Mouse (Mus musculus) mouse trophoblast stem cell (cell line): ENCODE results near the gene Zfyve26.
"Not testable (repeated sequence)": the region's sequence is repeated elsewhere in the genome, so short reads cannot be mapped to it uniquely, and the experiment has no call there.

ENCODE experiments used
- in situ Hi-C, 2 experiments: fragments of 300-500 bp; cut with MseI, MboI; formaldehyde crosslinking; loops; 2 replicates in 1 of 2; 3 replicates in 1 of 2; pipeline ENCODE4 v1.15.1; 2025

The Zfyve26 gene

DNA sequence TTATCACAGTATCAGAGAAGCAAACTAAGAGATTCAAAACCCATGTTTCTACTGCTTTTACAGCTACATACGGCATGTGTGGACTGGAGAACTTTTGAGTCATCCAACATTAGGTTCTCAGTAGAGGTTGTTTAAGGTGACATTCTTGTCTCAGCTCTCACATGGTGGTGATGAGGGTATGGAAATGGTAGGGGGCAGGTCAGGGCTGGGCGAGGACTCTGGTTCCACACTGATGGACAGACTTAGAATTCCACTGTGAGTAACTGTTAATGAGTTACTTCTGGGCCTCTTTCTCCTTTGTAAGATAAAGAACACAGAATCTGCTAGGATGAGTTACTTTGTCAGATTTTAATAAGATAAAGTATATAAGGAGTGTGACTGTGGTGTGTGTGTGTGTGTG is 36.0 kb downstream of the Zfyve26 start:
- in situ Hi-C loops: no loop called here

DNA sequence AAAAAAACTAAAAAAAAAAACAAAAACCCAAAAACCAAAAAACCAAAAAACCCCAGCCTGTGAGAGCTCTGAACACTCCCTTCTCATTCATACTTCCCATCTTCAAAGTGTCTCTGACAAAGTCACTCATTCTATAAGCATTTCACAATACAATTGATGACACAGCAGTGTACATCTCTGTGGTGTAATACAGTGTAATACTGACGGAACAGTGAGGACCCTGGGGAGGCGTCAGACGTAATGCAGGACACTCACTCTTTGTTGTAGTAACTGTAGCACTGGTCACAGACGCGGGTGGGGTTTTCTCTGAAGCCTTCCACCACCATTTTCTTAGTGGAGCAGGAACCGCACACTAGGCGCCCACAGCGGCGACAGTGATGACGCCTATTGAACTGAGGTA is 41.1 kb downstream of the Zfyve26 start:
- in situ Hi-C loops: no loop called here

DNA sequence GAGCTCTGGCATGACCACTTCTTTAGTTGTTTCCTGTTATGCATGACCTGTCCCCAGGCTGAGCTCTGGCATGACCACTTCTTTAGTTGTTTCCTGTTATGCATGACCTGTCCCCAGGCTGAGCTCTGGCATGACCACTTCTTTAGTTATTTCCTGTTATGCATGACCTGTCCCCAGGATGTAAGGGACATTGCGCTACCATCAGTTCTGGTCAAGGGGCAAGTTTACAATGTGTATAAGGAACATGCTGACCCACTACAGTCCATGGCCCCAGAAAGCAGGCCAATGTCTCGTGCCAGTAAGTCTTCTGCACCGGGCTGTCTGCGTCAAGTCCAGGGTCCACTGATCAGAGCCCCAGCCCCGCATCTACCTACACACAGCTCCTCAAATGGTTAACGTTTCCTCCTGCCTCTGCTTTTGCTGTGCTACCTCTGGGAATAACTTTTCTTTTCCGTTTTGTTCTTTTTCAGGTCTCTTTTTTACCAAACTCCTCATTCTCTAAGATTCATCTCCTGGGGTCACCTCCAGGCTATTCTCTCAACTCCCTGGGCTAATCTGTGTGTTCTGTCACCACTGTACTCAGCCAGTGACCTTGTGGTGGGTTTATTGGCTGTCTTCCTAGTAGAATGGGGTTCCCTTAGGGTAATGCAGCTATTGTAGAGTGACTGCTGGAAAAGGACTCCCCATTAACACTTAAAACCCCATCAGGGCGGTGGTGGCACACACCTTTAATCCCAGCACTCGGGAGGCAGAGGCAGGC is 42.6 kb downstream of the Zfyve26 start:
- in situ Hi-C loops: no loop called here

DNA sequence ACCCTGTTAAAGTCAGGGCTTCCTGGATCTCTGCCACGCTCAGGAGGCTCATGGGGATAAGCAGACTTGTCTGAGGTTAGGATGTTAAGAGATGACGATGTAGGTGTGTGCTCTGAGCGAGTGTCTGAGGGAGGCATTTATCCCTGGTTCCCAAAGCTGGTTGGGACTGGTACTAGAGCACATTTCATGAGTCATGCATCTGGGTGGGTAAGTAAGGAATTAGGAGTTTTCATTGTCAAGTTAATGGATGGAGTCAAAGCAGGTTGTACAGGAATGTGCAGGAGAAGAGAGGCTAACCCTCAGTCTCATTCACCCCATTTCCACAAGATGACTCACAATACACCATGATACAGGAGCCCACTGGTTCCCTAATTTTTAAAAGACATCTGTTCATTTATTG is 48.0 kb downstream of the Zfyve26 start:
- in situ Hi-C loops: no loop called here

DNA sequence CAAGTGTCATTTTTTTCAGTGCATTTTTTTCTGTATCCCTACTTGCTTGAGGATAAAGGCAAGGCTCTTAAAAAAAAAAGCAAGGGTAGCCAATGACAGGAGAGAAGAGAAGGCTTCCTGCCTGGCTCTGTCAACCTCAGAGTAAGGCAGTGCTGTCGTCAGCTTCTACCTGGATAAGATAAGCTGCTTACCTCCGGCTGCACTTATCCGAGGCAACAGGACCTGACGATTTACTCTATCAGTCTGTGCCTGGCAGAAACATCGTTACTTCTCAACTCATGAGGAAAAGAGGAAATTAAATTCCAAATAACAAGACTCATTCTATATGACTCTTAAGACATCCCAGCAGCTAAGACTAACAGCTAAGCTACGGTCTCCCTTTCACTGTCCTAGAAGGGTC is 53.2 kb downstream of the Zfyve26 start:
- in situ Hi-C loops: no loop called here

DNA sequence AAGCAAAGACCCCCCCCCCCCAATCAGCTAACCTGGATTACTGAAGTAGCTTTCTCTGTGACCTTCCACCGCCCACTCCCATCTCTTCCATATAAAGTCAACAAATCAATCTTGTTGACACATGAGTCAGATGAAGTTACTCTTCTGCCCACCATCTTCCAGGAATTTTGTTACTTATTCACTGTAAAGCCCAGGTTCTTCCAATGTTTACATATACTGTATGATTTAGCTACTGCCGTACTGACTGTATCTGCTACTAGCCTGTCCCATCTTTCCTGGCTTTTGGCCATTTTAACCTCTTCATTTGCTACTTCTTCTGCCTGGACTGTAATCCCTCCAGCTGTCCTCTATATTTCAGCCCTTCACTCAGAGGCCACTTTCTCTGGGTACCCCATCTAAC is 54.1 kb downstream of the Zfyve26 start:
- in situ Hi-C loops: no loop called here

DNA sequence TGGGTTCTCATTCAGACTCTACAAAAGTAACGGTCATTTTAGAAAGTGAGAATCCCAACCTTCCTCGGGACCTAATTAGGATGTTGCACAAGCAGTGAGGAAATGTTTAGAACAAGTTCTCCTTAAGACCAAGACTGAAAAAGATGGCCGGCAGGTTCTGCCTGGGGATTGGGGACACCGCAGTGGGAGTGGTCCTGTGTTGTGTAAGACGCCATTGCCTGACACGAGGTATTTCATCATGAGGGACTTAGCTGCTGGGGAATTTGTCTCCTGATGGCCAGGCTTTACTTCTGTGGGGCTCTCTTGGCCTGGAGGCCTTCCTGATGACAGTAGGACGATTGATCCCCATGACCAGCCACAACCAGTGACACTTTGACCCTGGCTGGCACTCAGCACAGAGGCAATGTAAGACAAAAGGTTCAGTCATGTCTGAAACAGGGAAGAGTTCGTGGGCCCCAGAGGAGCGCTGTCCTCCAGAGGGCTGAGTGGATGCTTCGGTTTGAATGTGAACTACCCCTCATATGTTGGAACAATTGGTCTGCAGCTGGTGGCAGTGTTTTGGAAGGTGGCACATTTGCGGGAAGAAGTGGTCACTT is 60.5 kb downstream of the Zfyve26 start:
- in situ Hi-C loops: no loop called here

DNA sequence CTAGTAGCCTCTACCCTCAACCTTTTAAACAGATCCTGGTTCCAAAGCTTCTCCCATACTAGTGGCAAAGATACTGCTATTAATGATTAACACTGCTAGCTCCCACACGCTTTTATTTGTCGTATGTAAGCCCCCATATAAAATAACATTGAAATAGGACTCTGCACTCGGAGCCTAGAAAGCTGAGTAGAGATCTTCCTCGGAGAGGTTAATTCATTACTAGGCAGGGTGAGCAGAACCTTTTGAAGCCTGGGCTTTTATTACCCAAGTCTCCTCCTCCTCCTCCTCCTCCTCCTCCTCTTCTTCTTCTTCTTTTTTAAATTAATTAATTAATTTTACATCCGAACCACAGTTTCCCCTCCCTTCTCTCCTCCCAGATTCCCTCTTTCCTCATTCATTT is 78.6 kb downstream of the Zfyve26 start:
- in situ Hi-C loops: no loop called here

DNA sequence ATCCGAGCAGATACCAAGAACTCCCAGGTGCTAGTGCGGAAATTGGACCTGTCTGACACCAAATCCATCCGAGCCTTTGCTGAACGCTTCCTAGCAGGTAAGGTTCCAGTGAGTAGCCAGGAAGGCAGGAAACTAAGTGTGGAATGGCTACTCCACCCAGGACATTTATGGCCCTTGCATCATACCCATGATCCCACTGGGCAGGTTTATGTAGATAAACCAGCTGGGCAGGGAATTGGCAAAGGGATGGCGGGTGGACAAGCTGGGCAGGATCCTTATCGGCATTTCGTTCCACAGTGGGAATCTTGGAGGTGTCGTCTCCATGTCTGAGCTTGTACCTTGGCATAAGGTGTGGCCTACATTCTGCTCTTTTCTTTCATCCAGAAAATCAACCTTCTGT is 84.7 kb downstream of the Zfyve26 start:
- in situ Hi-C loops: no loop called here

DNA sequence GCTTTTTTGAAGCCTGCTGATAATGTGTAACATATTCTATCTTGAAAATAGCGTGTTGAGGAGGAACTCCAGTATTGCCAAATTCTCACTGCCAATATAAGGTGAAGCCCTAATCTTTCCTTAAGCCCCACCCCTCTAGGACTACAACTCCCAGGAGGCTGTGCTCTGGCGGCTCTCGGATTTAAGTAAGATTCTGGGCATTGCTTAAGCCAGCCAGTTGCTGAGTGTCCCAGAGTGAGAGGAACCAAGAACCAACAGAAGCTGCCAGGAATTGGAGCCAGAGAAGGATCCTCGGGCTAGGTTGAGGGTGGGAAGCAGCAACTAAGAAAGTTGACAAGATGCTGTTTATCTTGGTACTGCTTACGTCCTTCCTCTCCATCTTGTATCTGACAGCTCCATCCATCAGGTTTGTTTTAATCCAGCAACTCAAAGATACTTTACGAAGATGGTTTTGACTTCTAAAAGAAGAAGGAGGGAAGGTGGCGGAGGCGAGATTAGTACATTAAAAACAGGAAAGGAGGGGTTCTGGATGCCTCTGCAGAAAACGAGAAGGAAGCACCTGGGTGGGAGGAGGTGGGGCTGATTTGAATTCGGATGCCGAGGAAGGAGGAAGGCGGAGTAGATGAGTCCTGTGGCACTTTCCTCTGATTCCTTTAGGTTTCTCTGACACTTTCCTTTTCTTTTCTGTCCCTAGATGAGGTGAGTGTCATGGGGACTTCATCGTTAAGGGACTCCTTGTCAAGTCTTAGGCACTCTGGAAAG is 87.2 kb downstream of the Zfyve26 start, which contains the start of gene Rdh12:
TSS of gene Rdh12 (plus strand) at position 212 of the 762 bp plus-strand sequence.
- in situ Hi-C loops: no loop called here

DNA sequence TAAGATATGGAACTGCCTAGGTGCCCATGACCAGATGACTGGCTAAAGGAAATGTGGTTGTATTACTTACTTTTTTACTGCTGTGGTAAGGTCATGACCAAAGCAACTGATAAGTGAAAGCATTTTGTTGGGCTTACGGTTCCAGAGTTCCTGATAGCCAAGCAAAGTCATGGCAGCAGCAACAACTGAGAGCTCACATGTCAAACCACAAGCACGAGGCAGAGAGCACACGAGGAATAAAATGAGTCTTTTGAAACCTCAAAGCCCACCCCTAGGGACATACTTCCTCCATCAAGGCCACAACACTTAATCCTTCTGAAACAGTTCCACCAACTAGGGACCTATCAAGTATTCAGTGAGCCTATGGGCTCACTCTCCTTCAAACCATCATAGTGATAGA is 94.2 kb downstream of the Zfyve26 start:
- in situ Hi-C loops: no loop called here

DNA sequence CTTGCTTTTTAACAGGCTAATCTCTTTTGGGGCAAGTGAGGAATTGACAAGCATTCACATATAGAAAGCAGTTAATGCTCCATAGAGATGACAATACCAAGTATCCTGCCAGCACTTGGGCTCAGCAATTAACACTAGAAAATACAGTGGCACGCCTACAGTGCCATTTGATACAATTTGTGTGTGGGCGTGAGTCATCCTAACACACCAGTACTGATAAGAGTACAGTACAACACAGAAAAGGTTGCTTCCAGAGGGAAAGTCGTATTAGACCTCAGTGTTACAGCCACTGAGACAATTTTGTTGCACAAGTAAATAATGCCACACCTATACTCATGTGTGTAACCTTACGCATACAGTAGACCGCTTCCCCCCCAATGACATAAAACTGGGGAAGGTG is 99.0 kb downstream of the Zfyve26 start:
- in situ Hi-C loops: no loop called here

DNA sequence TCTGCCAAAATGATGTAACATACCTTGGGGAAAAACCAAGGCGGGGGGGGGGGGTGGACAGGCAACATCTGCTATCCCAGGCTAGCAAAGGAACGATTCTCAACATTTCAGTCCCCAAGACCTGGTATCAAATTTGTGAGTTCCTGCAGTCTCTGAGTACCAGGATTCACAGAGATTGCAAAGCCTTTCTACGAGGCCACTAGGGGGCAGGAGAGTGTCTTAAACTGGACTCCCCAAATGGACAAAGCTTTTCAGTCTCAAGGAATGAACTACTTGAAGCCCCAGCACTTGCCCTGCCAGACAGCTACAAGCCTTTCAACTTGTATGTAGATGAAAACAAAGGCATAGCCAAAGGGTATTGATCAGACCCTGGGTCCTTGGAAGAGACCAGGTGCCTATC is 102.7 kb downstream of the Zfyve26 start:
- in situ Hi-C loops: no loop called here

DNA sequence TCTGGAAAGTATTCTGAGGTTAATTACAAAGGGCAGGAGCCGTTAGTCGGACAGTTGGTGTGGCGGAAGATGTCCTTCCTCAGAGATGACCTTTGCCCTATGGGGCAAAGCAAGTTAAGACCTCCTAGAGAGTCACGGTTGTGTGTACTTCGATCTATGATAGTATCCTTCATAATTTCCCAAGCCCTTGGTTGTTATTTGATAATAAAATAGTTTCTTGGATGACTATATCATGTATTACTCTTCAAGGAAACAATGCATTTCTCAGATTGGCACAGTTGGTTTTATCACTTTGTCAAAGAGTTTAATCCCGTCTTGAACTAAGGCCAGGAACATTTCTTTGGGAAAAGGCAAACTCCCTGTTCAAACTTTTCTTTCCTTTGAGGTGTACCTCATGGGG is 103.9 kb downstream of the Zfyve26 start, which contains the start of gene Rdh11:
TSS of gene Rdh11 (minus strand) at position 101 of the 400 bp plus-strand sequence.
- in situ Hi-C loops: no loop called here

DNA sequence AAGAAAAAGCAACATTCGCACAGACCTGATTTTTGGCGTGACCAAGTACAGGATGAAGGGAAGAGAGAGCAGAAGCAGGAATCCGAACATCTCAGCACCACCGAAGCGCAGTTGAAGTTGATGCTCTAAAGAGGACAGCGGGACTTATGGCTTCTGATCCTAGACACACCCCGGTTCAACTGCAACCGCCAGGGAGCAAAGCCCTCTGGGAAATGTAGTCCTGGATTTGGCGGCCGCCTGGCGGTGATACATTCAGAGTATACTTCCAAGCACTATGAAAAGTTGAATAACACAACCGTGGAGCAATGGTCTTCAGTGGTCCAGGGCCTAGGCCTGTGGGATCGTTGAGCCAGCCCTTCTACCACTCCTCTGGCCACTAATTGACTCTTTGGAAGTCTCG is 104.4 kb downstream of the Zfyve26 start:
- in situ Hi-C loops: no loop called here

DNA sequence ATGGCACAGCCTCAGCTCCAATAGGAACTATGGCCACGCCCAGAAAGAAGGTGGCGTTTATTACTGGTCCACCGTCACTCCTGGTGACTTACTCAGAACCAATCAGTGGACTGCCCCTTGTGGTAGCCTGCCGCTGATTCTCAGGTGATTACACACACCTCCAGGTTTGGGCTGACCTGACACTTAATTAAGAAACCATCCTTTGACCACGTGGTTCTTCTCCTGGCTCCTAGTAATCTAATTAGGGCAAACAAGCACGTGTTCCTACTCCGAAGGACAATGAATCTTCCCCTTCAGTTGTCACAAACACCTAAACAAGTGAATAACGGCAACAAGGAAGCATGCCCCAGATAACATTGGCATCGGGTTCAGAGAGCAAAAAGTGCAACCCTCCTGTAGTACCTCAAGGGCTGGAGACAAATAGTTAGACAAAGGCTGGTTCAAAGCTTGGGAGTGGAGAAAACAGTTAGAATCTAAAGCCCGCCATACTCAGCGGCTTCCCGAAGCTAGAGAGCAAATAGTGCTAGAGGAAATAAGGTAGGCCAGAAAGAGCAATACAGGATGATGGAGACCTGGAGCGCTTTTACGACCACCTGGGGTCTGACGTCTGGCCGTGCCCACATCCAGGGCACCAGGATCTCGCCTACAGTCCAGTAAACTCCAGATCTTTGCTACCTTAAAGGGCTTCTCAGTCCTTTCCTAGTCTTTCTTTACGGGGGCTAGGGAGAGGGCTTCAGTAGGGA is 105.0 kb downstream of the Zfyve26 start:
- in situ Hi-C loops: no loop called here

DNA sequence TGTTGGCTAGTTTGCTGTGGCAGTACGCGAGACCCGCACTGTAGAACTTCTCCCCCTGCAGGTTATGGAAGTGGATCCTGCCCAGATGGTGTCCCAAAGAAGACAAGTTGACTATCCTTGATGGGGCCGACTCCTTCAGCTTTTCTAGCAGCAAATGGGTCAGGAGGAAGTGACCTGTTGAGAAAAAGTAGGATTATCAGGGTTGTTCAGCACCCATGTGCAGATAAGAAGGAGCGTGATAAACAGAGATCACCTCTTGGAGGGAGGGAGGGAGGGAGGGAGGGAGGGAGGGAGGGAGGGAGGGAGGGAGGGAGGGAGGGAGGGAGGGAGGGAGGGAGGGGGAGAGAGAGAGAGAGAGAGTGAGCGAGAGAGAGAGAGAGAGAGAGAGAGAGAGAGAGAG is 110.9 kb downstream of the Zfyve26 start:
- in situ Hi-C loops: not testable (repeated sequence)
